Mouse (Mus musculus): ENCODE results near the gene Fam122b. TPM values are rescaled to one million over a fixed set of nuclear protein-coding genes. Genes with fewer than 3 reads are reported as not detected.

The Fam122b gene
- total and polyA plus RNA-seq, 2 experiments from 2014 or later: 19.1 to 21.7 TPM

GRCm38 (mm10) chrX:53212485-53212884 is 57.1 kb downstream of the Fam122b start:
- H3K36me3 ChIP-seq (replicated peaks; ENCODE audit: control insufficient read depth, insufficient read depth, low read length): no peaks in the 10 kb centered on the region
- no peak overlapping the region for H3K9ac ChIP-seq (replicated peaks; ENCODE audit: low read depth, low read length)
- peaks cover 16% of the 10 kb centered on the region; the same call in 1 of the 2 replicates for H3K4me1 ChIP-seq (ENCODE audit: control insufficient read depth, insufficient read depth)
- ATAC-seq (ENCODE audit: insufficient read depth, low read depth) (no peak), DNase-seq (ENCODE audit: low spot score) (no peak)
- H3K9me3 ChIP-seq (replicated peaks; ENCODE audit: control insufficient read depth, low read length): no peaks in the 10 kb centered on the region
- TF ChIP-seq CTCF (IDR thresholded peaks at IDR 0.05; ENCODE audit: low read depth): no peak
- no peak for TF ChIP-seq EP300 (IDR thresholded peaks at IDR 0.05; ENCODE audit: low read depth)
- H3K4me2 ChIP-seq (ENCODE audit: low read depth, low read length): no peak overlapping the region
- 53% methylated on average over 9 of the region's 9 CpGs for WGBS
- no peaks in the 10 kb centered on the region for H3K27me3 ChIP-seq (ENCODE audit: control insufficient read depth, insufficient read depth, low read length)
- H3K27ac ChIP-seq (ENCODE audit: low read depth): peak overlapping the region; percentile 79
- no peak overlapping the region for H3K4me3 ChIP-seq (ENCODE audit: low read depth, low read length)

DNA sequence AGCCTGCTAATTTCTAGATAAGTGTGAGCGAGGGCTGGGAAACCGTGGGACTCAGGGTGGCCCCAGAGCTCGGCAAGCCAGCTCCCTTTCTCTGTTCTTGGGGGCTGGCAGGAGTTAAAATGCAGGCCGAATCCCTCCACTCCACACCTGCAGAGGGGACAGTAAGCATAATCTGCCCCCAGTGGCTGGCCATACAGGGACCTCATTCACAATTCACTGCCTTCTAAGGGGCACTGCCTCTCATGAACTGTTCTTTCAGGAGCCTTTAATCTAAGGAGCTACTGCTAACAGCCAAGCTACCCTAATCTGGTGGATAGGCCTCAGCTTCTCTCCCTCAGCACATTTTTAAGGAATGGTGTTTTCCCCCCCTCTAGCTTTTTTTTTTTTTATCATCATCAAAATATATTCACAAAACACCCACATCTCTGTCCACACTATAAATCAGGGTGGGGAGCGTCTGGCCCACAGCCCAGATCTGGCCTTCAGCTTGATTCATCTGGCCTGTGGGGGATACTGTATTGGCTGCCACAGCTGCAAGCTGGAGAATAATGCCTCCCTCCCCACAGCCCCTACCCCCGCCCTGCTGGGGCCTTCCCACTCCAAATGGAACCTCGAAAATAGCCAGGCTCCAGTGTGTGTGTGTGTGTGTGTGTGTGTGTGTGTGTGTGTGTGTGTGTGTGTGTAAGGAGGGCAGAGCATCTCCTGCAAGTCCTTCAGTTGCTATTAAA is 57.7 kb downstream of the Fam122b start:
- H3K4me1 ChIP-seq (ENCODE audit: control insufficient read depth, insufficient read depth): peaks cover 16% of the 10 kb centered on the region; the same call in 1 of the 2 replicates
- peak overlapping the region; percentile 79 for H3K27ac ChIP-seq (ENCODE audit: low read depth)
- H3K27me3 ChIP-seq (ENCODE audit: control insufficient read depth, insufficient read depth, low read length): no peaks in the 10 kb centered on the region
- TF ChIP-seq EP300 (IDR thresholded peaks at IDR 0.05; ENCODE audit: low read depth) (no peak; the same call in 1 of the 2 replicates), CTCF (IDR thresholded peaks at IDR 0.05; ENCODE audit: low read depth) (no peak)
- H3K9ac ChIP-seq (replicated peaks; ENCODE audit: low read depth, low read length): no peak overlapping the region
- DNase-seq (ENCODE audit: low spot score) (peak; percentile 52), ATAC-seq (ENCODE audit: insufficient read depth, low read depth) (peak; percentile 80)
- no peak overlapping the region for H3K4me3 ChIP-seq (ENCODE audit: low read depth, low read length)
- WGBS: 22% methylated on average over 7 of the region's 7 CpGs
- H3K36me3 ChIP-seq (replicated peaks; ENCODE audit: control insufficient read depth, insufficient read depth, low read length): no peaks in the 10 kb centered on the region
- H3K4me2 ChIP-seq (ENCODE audit: low read depth, low read length): no peak overlapping the region
- no peaks in the 10 kb centered on the region for H3K9me3 ChIP-seq (replicated peaks; ENCODE audit: control insufficient read depth, low read length)

- ATAC-seq (ENCODE audit: insufficient read depth, low read depth) (no peak), DNase-seq (ENCODE audit: low spot score) (no peak)
- peaks cover 16% of the 10 kb centered on the region; the same call in 1 of the 2 replicates for H3K4me1 ChIP-seq (ENCODE audit: control insufficient read depth, insufficient read depth)
- no peak overlapping the region for H3K4me2 ChIP-seq (ENCODE audit: low read depth, low read length)
- 47% methylated on average over 7 of the region's 7 CpGs for WGBS
- TF ChIP-seq EP300 (IDR thresholded peaks at IDR 0.05; ENCODE audit: low read depth) (no peak), CTCF (IDR thresholded peaks at IDR 0.05; ENCODE audit: low read depth) (no peak)
- H3K27me3 ChIP-seq (ENCODE audit: control insufficient read depth, insufficient read depth, low read length): no peaks in the 10 kb centered on the region
- H3K27ac ChIP-seq (ENCODE audit: low read depth): peak overlapping the region; percentile 55
- H3K36me3 ChIP-seq (replicated peaks; ENCODE audit: control insufficient read depth, insufficient read depth, low read length): no peaks in the 10 kb centered on the region
- no peak overlapping the region for H3K9ac ChIP-seq (replicated peaks; ENCODE audit: low read depth, low read length)
- H3K4me3 ChIP-seq (ENCODE audit: low read depth, low read length): no peak overlapping the region
- H3K9me3 ChIP-seq (replicated peaks; ENCODE audit: control insufficient read depth, low read length): no peaks in the 10 kb centered on the region
Measured at GRCm38 (mm10) chrX:53209431-53209830, 60.2 kb downstream of the Fam122b start.

DNA sequence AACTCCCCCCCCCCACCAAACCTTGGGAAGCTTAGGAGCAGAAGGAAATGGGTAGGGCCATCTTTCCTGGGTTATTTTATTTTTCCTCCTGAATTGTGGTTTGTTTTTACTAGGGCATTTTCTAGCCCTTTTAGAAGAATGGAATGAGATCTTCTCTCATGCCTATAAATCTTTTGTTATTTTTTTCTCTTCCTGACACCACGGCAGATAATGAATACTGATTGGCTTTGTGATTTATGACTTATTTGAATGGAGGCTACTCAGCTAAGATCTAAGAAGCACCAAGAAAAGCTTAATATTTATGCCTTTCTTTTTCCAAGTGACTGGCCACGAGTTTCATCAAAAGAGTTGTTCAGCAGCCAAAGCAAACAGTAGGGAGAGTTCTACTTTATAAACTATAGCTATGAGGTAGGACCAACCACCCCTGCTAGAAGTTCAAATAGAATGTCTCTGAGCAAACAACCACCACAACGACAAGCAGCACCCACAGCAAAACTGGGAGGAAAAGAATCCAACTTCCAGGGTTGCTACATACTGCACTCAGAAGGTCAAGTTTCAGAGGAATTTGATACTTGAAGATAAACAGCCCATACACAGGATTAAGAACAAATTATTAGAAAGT is 64.8 kb downstream of the Fam122b start:
- Histone ChIP-seq H3K4me2 (ENCODE audit: low read depth, low read length) (no peak overlapping the region), H3K9me3 (replicated peaks; ENCODE audit: control insufficient read depth, low read length) (no peaks in the 10 kb centered on the region), H3K36me3 (replicated peaks; ENCODE audit: control insufficient read depth, insufficient read depth, low read length) (no peaks in the 10 kb centered on the region), H3K27me3 (ENCODE audit: control insufficient read depth, insufficient read depth, low read length) (no peaks in the 10 kb centered on the region), H3K4me3 (ENCODE audit: low read depth, low read length) (no peak overlapping the region), H3K4me1 (ENCODE audit: control insufficient read depth, insufficient read depth) (peaks cover 9% of the 10 kb centered on the region; the same call in 1 of the 2 replicates), H3K27ac (ENCODE audit: low read depth) (no peak overlapping the region), H3K9ac (replicated peaks; ENCODE audit: low read depth, low read length) (no peak overlapping the region)
- no peak for ATAC-seq (ENCODE audit: insufficient read depth, low read depth)
- 45% methylated on average over 3 of the region's 3 CpGs for WGBS
- TF ChIP-seq CTCF (IDR thresholded peaks at IDR 0.05; ENCODE audit: low read depth) (no peak), EP300 (IDR thresholded peaks at IDR 0.05; ENCODE audit: low read depth) (no peak)
- no peak for DNase-seq (ENCODE audit: low spot score)

- WGBS: 36% methylated on average over 5 of the region's 5 CpGs
- H3K27ac ChIP-seq (ENCODE audit: low read depth): 0 out of 2 replicates have a peak overlapping the region, but pooled peaks have one; percentile 28
- H3K36me3 ChIP-seq (replicated peaks; ENCODE audit: control insufficient read depth, insufficient read depth, low read length): no peaks in the 10 kb centered on the region
- no peak for TF ChIP-seq CTCF (IDR thresholded peaks at IDR 0.05; ENCODE audit: low read depth)
- TF ChIP-seq EP300 (IDR thresholded peaks at IDR 0.05; ENCODE audit: low read depth): no peak
- H3K4me2 ChIP-seq (ENCODE audit: low read depth, low read length): no peak overlapping the region
- DNase-seq (ENCODE audit: low spot score) (no peak), ATAC-seq (ENCODE audit: insufficient read depth, low read depth) (no peak)
- no peaks in the 10 kb centered on the region for H3K27me3 ChIP-seq (ENCODE audit: control insufficient read depth, insufficient read depth, low read length)
- no peaks in the 10 kb centered on the region for H3K4me1 ChIP-seq (ENCODE audit: control insufficient read depth, insufficient read depth)
- no peaks in the 10 kb centered on the region for H3K9me3 ChIP-seq (replicated peaks; ENCODE audit: control insufficient read depth, low read length)
- H3K9ac ChIP-seq (replicated peaks; ENCODE audit: low read depth, low read length): no peak overlapping the region
- no peak overlapping the region for H3K4me3 ChIP-seq (ENCODE audit: low read depth, low read length)
Measured at GRCm38 (mm10) chrX:53201616-53202015, 68.0 kb downstream of the Fam122b start.

Measured in heart, postnatal 0 days (tissue).